Mouse (Mus musculus) MEL (cell line): ENCODE results near the gene Mafk. TPM values are rescaled to one million over a fixed set of nuclear protein-coding genes. Genes with fewer than 3 reads are reported as not detected.

Source experiments
- DNase-seq: peaks from one replicate; pipeline ENCODE4 v3.0.0; 2011; ENCODE audit warnings: low read depth, low spot score
- H3K27ac ChIP-seq: 2 replicates; pipeline ENCODE4 v1.5.1; 2012; ENCODE audit warnings: low read depth, mild to moderate bottlenecking, control low read depth, low read length, moderate library complexity; ENCODE audit not compliant: control insufficient read depth
- H3K27me3 ChIP-seq, 2 experiments: fragments of 150-350 bp in 1 of 2; sonication (generic) in 1 of 2; 2 replicates each; pipeline ENCODE4 v1.6.1; 2012; ENCODE audit warnings: low read length in 2 of 2, mild to moderate bottlenecking in 2 of 2, improper control_type of control experiment in 1 of 2, moderate library complexity in 1 of 2; ENCODE audit not compliant: insufficient read depth in 2 of 2, control insufficient read depth in 1 of 2
- H3K36me3 ChIP-seq, 2 experiments: 2 replicates each; pipeline ENCODE4 v1.6.1; 2012 to 2014; ENCODE audit warnings: low read length in 2 of 2, improper control_type of control experiment in 1 of 2, inconsistent platforms in 1 of 2, mild to moderate bottlenecking in 1 of 2; ENCODE audit not compliant: insufficient read depth in 2 of 2, control insufficient read depth in 1 of 2
- H3K4me1 ChIP-seq, 2 experiments: fragments of 150-350 bp in 1 of 2; sonication (generic) in 1 of 2; 2 replicates each; pipeline ENCODE4 v1.6.1; 2012; ENCODE audit warnings: low read length in 2 of 2, improper control_type of control experiment in 1 of 2, mild to moderate bottlenecking in 1 of 2; ENCODE audit not compliant: insufficient read depth in 2 of 2, control insufficient read depth in 1 of 2
- H3K4me3 ChIP-seq, 2 experiments: fragments of 150-350 bp in 1 of 2; sonication (generic) in 1 of 2; 2 replicates each; pipeline ENCODE4 v1.5.1; 2012; ENCODE audit warnings: low read depth in 2 of 2, low read length in 2 of 2, mild to moderate bottlenecking in 2 of 2, moderate library complexity in 2 of 2, control low read depth in 1 of 2, improper control_type of control experiment in 1 of 2; ENCODE audit not compliant: control insufficient read depth in 1 of 2, insufficient read depth in 1 of 2
- H3K79me2 ChIP-seq: 2 replicates; pipeline ENCODE4 v1.6.1; 2012; ENCODE audit warnings: mild to moderate bottlenecking, low read length, moderate library complexity; ENCODE audit not compliant: control insufficient read depth, poor library complexity, insufficient read depth
- H3K9ac ChIP-seq: 2 replicates; pipeline ENCODE4 v1.6.1; 2012; ENCODE audit warnings: low read depth, mild to moderate bottlenecking, control low read depth, low read length, moderate library complexity; ENCODE audit not compliant: control insufficient read depth, poor library complexity, severe bottlenecking
- H3K9me3 ChIP-seq: fragments of 150-350 bp; sonication (generic); replicated peaks from 2 replicates; pipeline ENCODE4 v1.6.1; 2012; ENCODE audit warnings: mild to moderate bottlenecking, low read length, improper control_type of control experiment, moderate library complexity; ENCODE audit not compliant: insufficient read depth
- BHLHE40 ChIP-seq: IDR thresholded peaks from 2 replicates; pipeline ENCODE4 v1.6.1; 2012; ENCODE audit warnings: low read depth, mild to moderate bottlenecking, inconsistent platforms, low read length, improper control_type of control experiment, borderline replicate concordance
- CHD2 ChIP-seq: IDR thresholded peaks from 2 replicates; pipeline ENCODE4 v1.6.1; 2011; ENCODE audit warnings: low read length, improper control_type of control experiment
- CTCF ChIP-seq, 3 experiments: IDR thresholded peaks in 2 of 3; conservative IDR thresholded peaks in 1 of 3; 2 replicates each; pipeline ENCODE4 v1.5.1; 2011 to 2012; ENCODE audit warnings: low read length in 3 of 3, low read depth in 2 of 3, mild to moderate bottlenecking in 2 of 3, improper control_type of control experiment in 1 of 3, inconsistent platforms in 1 of 3, mixed read lengths in 1 of 3, moderate library complexity in 1 of 3; ENCODE audit not compliant: control insufficient read depth in 1 of 3, insufficient read depth in 1 of 3, poor library complexity in 1 of 3, severe bottlenecking in 1 of 3
- E2F4 ChIP-seq: IDR thresholded peaks from 2 replicates; pipeline ENCODE4 v1.6.1; 2011; ENCODE audit warnings: low read depth, low read length, improper control_type of control experiment, borderline replicate concordance
- ETS1 ChIP-seq: IDR thresholded peaks from 2 replicates; pipeline ENCODE4 v1.6.1; 2012; ENCODE audit warnings: low read depth, mild to moderate bottlenecking, inconsistent platforms, low read length, improper control_type of control experiment, moderate library complexity
- GABPA ChIP-seq: IDR thresholded peaks from 2 replicates; pipeline ENCODE4 v1.6.1; 2012; ENCODE audit warnings: low read depth, mild to moderate bottlenecking, inconsistent platforms, low read length, improper control_type of control experiment, moderate library complexity
- GATA1 ChIP-seq: IDR thresholded peaks from 2 replicates; pipeline ENCODE4 v1.6.1; 2011; ENCODE audit warnings: low read depth, low read length, improper control_type of control experiment
- JUND ChIP-seq: IDR thresholded peaks from 2 replicates; pipeline ENCODE4 v1.6.1; 2011; ENCODE audit warnings: low read depth, mild to moderate bottlenecking, improper control_type of control experiment, low read length
- KAT2A ChIP-seq: conservative IDR thresholded peaks from 2 replicates; pipeline ENCODE4 v1.6.1; 2012; ENCODE audit warnings: low read depth, low read length, improper control_type of control experiment, inconsistent platforms
- MAFK ChIP-seq: IDR thresholded peaks from 2 replicates; pipeline ENCODE4 v1.6.1; 2011; ENCODE audit warnings: low read depth, mild to moderate bottlenecking, low read length, improper control_type of control experiment, borderline replicate concordance
- MXI1 ChIP-seq: IDR thresholded peaks from 2 replicates; pipeline ENCODE4 v1.6.1; 2011; ENCODE audit warnings: mild to moderate bottlenecking, low read depth, low read length, improper control_type of control experiment
- MYB ChIP-seq: IDR thresholded peaks from 2 replicates; pipeline ENCODE4 v1.6.1; 2011; ENCODE audit warnings: mild to moderate bottlenecking, low read depth, low read length, improper control_type of control experiment
- MYC ChIP-seq: IDR thresholded peaks from 2 replicates; pipeline ENCODE4 v1.6.1; 2011; ENCODE audit warnings: low read depth, mild to moderate bottlenecking, low read length, improper control_type of control experiment, moderate library complexity
- NELFE ChIP-seq: IDR thresholded peaks from 2 replicates; pipeline ENCODE4 v1.6.1; 2011; ENCODE audit warnings: low read depth, low read length, improper control_type of control experiment
- NRF1 ChIP-seq: IDR thresholded peaks from 2 replicates; pipeline ENCODE4 v1.6.1; 2014; ENCODE audit warnings: low read depth, mild to moderate bottlenecking, inconsistent platforms, low read length, improper control_type of control experiment, moderate library complexity; ENCODE audit not compliant: poor library complexity, insufficient read depth, severe bottlenecking
- POLR2AphosphoS2 ChIP-seq: IDR thresholded peaks from 2 replicates; pipeline ENCODE4 v1.6.1; 2011; ENCODE audit warnings: low read length, improper control_type of control experiment
- RAD21 ChIP-seq: IDR thresholded peaks from 2 replicates; pipeline ENCODE4 v1.6.1; 2011; ENCODE audit warnings: mild to moderate bottlenecking, low read depth, low read length, improper control_type of control experiment
- TAL1 ChIP-seq: IDR thresholded peaks from 2 replicates; pipeline ENCODE4 v1.6.1; 2012; ENCODE audit warnings: mild to moderate bottlenecking, inconsistent platforms, low read length, moderate library complexity, mixed read lengths
- TCF12 ChIP-seq: IDR thresholded peaks from 2 replicates; pipeline ENCODE4 v1.6.1; 2014; ENCODE audit warnings: low read depth, mild to moderate bottlenecking, inconsistent platforms, low read length, improper control_type of control experiment, moderate library complexity
- USF1 ChIP-seq: IDR thresholded peaks from 2 replicates; pipeline ENCODE4 v1.6.1; 2014; ENCODE audit warnings: low read depth, mild to moderate bottlenecking, inconsistent platforms, low read length, improper control_type of control experiment, moderate library complexity
- USF2 ChIP-seq, 2 experiments: IDR thresholded peaks; 2 replicates each; pipeline ENCODE4 v1.6.1; 2011 to 2012; ENCODE audit warnings: improper control_type of control experiment in 2 of 2, low read length in 2 of 2, borderline replicate concordance in 1 of 2, inconsistent platforms in 1 of 2, low read depth in 1 of 2, mild to moderate bottlenecking in 1 of 2; ENCODE audit not compliant: insufficient read depth in 1 of 2
- ZC3H11A ChIP-seq: IDR thresholded peaks from 2 replicates; pipeline ENCODE4 v1.6.1; 2012; ENCODE audit warnings: low read depth, mild to moderate bottlenecking, inconsistent platforms, low read length, improper control_type of control experiment
- ZKSCAN1 ChIP-seq: IDR thresholded peaks from 2 replicates; pipeline ENCODE4 v1.6.1; 2012; ENCODE audit warnings: low read depth, mild to moderate bottlenecking, inconsistent platforms, low read length, improper control_type of control experiment, moderate library complexity
- ZNF384 ChIP-seq: IDR thresholded peaks from 2 replicates; pipeline ENCODE4 v1.6.1; 2012; ENCODE audit warnings: low read depth, mild to moderate bottlenecking, inconsistent platforms, low read length, improper control_type of control experiment
- polyA plus RNA-seq, 2 experiments: library from polyadenylated mRNA; stranded (reverse) in 1 of 2; unstranded in 1 of 2; fragments of >175 nt in 1 of 2; fragments of >200 nt in 1 of 2; gene quantifications; 2 replicates each; pipeline versions ENCODE4 v1.2.1 to v1.2.4; 2012; ENCODE audit warnings: low replicate concordance in 2 of 2, low read depth in 1 of 2; ENCODE audit not compliant: insufficient read length in 2 of 2, insufficient read depth in 1 of 2, missing spikeins in 1 of 2
- total RNA-seq: library from RNA; depleted of rRNA; stranded (reverse); fragments of 300-350 nt; gene quantifications from 2 replicates; pipeline ENCODE4 v1.2.3, GENCODE M21; 2012

Gene Mafk
- total and polyA plus RNA-seq, 3 experiments: 56.5 to 62.1 TPM; not detected in 1

- Histone ChIP-seq H3K79me2 (peaks cover 68% of the 10 kb centered on the region), H3K36me3 (peaks cover 0 to 12% of the 10 kb centered on the region in 2 experiments; a peak in 3 of 4 replicates), H3K27me3 (no peaks in the 10 kb centered on the region), H3K4me1 (peaks cover 7 to 24% of the 10 kb centered on the region in 2 experiments), H3K9ac (no peak overlapping the region; the same call in 1 of the 2 replicates), H3K27ac (no peak overlapping the region), H3K4me3 (no peak overlapping the region), H3K9me3 (no peaks in the 10 kb centered on the region)
- no peak for TF ChIP-seq MYB
- TF ChIP-seq JUND: no peak
- TF ChIP-seq TCF12: no peak
- no peak for TF ChIP-seq BHLHE40
- no peak for TF ChIP-seq ZKSCAN1
- TF ChIP-seq MXI1: no peak
- TF ChIP-seq E2F4: no peak
- no peak for TF ChIP-seq GATA1
- no peak for TF ChIP-seq USF1
- no peak for TF ChIP-seq NELFE
- no peak for TF ChIP-seq ZNF384
- no peak for DNase-seq
Observed at GRCm38 (mm10) chr5:139794938-139795337, 3.6 kb downstream of the Mafk start.

DNA sequence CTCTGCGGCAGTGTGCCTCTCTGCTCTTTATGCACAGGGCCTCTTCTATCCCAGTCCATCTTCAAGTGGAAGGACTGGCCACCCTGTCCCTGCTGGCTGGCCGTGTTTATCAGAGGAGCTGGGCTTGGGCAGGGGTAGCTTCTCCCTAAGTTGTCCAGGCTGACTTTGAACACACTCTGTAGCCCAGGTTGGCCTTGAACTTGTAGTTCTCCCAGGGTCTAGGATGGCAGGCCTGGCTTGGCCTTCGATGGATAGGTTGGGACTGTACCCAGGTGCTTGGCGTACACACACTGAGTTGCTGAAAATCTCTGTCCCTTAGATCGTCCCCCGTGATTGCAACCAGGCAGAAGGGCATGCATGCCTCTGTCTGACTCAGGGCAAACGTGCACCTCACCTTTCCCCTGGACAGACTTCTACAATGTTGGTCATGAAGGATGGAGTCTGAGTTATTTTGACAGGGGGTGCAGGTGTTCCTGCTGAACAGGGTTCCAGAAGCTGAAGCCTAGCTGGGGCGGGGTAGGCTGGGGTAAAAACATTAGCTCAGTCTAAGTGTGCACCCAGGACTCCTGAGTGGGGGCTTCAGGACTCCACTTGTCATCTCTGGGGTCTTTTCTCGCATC lies 4.8 kb downstream of the Mafk start:
- Histone ChIP-seq H3K9ac (no peak overlapping the region), H3K4me1 (peaks cover 7 to 20% of the 10 kb centered on the region in 2 experiments), H3K9me3 (no peaks in the 10 kb centered on the region), H3K4me3 (no peak overlapping the region), H3K79me2 (peaks cover 68% of the 10 kb centered on the region), H3K27ac (no peak overlapping the region), H3K27me3 (no peaks in the 10 kb centered on the region), H3K36me3 (peaks cover 0 to 10% of the 10 kb centered on the region in 2 experiments; a peak in 3 of 4 replicates)
- no peak for DNase-seq
- TF ChIP-seq NRF1: no peak
- TF ChIP-seq POLR2AphosphoS2: no peak
- TF ChIP-seq TAL1: no peak
- no peak for TF ChIP-seq CTCF (IDR thresholded peaks at IDR 0.05 in 2 of 3, conservative IDR thresholded peaks at IDR 0.05 in 1 of 3; ENCODE audit: control insufficient read depth in 1 of 3, insufficient read depth in 1 of 3, low read depth in 2 of 3, low read length in 3 of 3, poor library complexity in 1 of 3, severe bottlenecking in 1 of 3)
- no peak for TF ChIP-seq ETS1
- no peak for TF ChIP-seq MAFK
- TF ChIP-seq ZC3H11A: no peak
- no peak for TF ChIP-seq MYB
- no peak for TF ChIP-seq ZKSCAN1
- TF ChIP-seq ZNF384: no peak
- no peak for TF ChIP-seq BHLHE40
- TF ChIP-seq USF1: no peak
- no peak for TF ChIP-seq JUND
- no peak for TF ChIP-seq USF2 (IDR thresholded peaks at IDR 0.05; ENCODE audit: borderline replicate concordance in 1 of 2, insufficient read depth in 1 of 2, low read depth in 1 of 2, low read length in 2 of 2)
- no peak for TF ChIP-seq RAD21
- TF ChIP-seq CHD2: no peak
- TF ChIP-seq GABPA: no peak
- no peak for TF ChIP-seq MXI1
- no peak for TF ChIP-seq KAT2A
- no peak for TF ChIP-seq MYC
